Mouse (Mus musculus) kidney, embryonic 16.5 days (tissue): ENCODE measurements at regions not wholly inside any gene's neighbourhood (a gene's known extent, or its start where the extent isn't known, plus 50 kb on each side); places are given as distances from the start of the nearest gene placed in this dataset.

ENCODE experiments used
- ATAC-seq: fragments of 200-750 bp; cut with Nextera tagmentation; 2 replicates; pipeline ENCODE4 v1.8.0; 2017; ENCODE audit warnings: moderate TSS enrichment; ENCODE audit not compliant: low FRiP score, low TSS enrichment
- H3K27ac ChIP-seq: fragments of 300-500 bp; sonication (generic); 2 replicates; pipeline ENCODE4 v1.5.1; 2014; ENCODE audit warnings: low read length
- H3K27me3 ChIP-seq: fragments of 300-500 bp; sonication (generic); 2 replicates; pipeline ENCODE4 v1.6.1; 2014; ENCODE audit warnings: low read length, control low read depth, mixed read lengths; ENCODE audit not compliant: insufficient read depth
- H3K36me3 ChIP-seq: fragments of 300-500 bp; sonication (generic); 2 replicates; pipeline ENCODE4 v1.6.1; 2014; ENCODE audit warnings: low read length, control low read depth, mixed read lengths; ENCODE audit not compliant: insufficient read depth
- H3K4me1 ChIP-seq: fragments of 300-500 bp; sonication (generic); 2 replicates; pipeline ENCODE4 v1.6.1; 2014; ENCODE audit warnings: low read length, control low read depth, mixed read lengths; ENCODE audit not compliant: insufficient read depth
- H3K4me2 ChIP-seq: fragments of 300-500 bp; sonication (generic); replicated peaks from 2 replicates; pipeline ENCODE4 v1.6.1; 2014; ENCODE audit warnings: low read depth, low read length
- H3K4me3 ChIP-seq: fragments of 300-500 bp; sonication (generic); 2 replicates; pipeline ENCODE4 v1.5.1; 2014; ENCODE audit warnings: mild to moderate bottlenecking, low read length
- H3K9ac ChIP-seq: fragments of 300-500 bp; sonication (generic); replicated peaks from 2 replicates; pipeline ENCODE4 v1.6.1; 2014; ENCODE audit warnings: low read length
- H3K9me3 ChIP-seq: fragments of 300-500 bp; sonication (generic); 2 replicates; pipeline ENCODE4 v1.6.1; 2016; ENCODE audit warnings: low read length, control low read depth
- WGBS: fragments of 180-500 bp; shearing (Covaris S2); extraction: QIAGEN DNeasy Blood & Tissue Kit; methylation state at CpG from one replicate; pipeline ENCODE4 v1.1.7; 2014; 5-methylcytosine and 5-hydroxymethylcytosine counted together

- no peak overlapping the region for H3K4me3 ChIP-seq
- WGBS, result 64% methylated on average over 1 of the region's 1 CpGs
- H3K9ac ChIP-seq, result no peak overlapping the region
Measured at GRCm38 (mm10) chr19:21154162-21154561, 117.9 kb upstream of the Zfand5 start.

GRCm38 (mm10) chr19:21152027-21152426 lies 120.1 kb upstream of the Zfand5 start:
- Histone ChIP-seq H3K36me3 (no peaks in the 10 kb centered on the region), H3K9me3 (no peaks in the 10 kb centered on the region), H3K4me2 (no peak overlapping the region), H3K27ac (no peak overlapping the region), H3K9ac (no peak overlapping the region), H3K4me1 (no peaks in the 10 kb centered on the region), H3K4me3 (no peak overlapping the region), H3K27me3 (no peaks in the 10 kb centered on the region)
- ATAC-seq, result no peak
- 82% methylated on average over 3 of the region's 3 CpGs for WGBS

More at GRCm38 (mm10) chr19:21154162-21154561, 117.9 kb upstream of the Zfand5 start:
- H3K27me3 ChIP-seq, result no peaks in the 10 kb centered on the region
- H3K36me3 ChIP-seq, result no peaks in the 10 kb centered on the region
- no peaks in the 10 kb centered on the region for H3K4me1 ChIP-seq
- no peaks in the 10 kb centered on the region for H3K9me3 ChIP-seq
- ATAC-seq, result no peak
- no peak overlapping the region for H3K27ac ChIP-seq
- no peak overlapping the region for H3K4me2 ChIP-seq

DNA sequence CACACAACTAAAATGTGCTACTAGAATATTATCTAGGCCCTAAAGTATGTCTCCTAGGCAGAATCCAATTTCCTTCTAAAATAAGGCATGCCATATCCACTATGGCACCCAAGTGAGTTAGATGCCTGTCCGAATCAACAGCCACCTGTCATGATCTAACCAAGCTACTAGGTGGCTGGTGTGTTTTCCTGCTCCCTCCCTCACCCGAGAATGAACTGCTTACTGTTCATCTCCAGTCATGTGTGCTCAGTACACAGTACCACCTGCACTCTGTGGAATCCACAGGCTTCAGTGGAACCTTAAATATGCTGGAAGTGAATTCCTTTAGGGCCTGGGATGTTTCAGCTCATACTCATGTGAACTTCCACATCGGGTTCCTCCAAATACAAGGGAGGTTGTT lies 121.2 kb upstream of the Zfand5 start:
- ATAC-seq, result no peak
- no peak overlapping the region for H3K4me3 ChIP-seq

GRCm38 (mm10) chr19:21150241-21150640 lies 121.8 kb upstream of the Zfand5 start:
- WGBS, result 89% methylated on average over 1 of the region's 1 CpGs
- Histone ChIP-seq H3K27ac (no peak overlapping the region), H3K9ac (no peak overlapping the region), H3K4me2 (no peak overlapping the region), H3K4me3 (no peak overlapping the region), H3K4me1 (no peaks in the 10 kb centered on the region), H3K27me3 (no peaks in the 10 kb centered on the region), H3K36me3 (no peaks in the 10 kb centered on the region), H3K9me3 (no peaks in the 10 kb centered on the region)
- ATAC-seq, result no peak

More for the DNA sequence above, 121.2 kb upstream of the Zfand5 start:
- H3K36me3 ChIP-seq, result no peaks in the 10 kb centered on the region
- WGBS, result 60% methylated on average over 3 of the region's 3 CpGs
- no peaks in the 10 kb centered on the region for H3K9me3 ChIP-seq
- no peaks in the 10 kb centered on the region for H3K4me1 ChIP-seq
- H3K4me2 ChIP-seq, result no peak overlapping the region
- H3K9ac ChIP-seq, result no peak overlapping the region
- H3K27ac ChIP-seq, result no peak overlapping the region
- H3K27me3 ChIP-seq, result no peaks in the 10 kb centered on the region

DNA sequence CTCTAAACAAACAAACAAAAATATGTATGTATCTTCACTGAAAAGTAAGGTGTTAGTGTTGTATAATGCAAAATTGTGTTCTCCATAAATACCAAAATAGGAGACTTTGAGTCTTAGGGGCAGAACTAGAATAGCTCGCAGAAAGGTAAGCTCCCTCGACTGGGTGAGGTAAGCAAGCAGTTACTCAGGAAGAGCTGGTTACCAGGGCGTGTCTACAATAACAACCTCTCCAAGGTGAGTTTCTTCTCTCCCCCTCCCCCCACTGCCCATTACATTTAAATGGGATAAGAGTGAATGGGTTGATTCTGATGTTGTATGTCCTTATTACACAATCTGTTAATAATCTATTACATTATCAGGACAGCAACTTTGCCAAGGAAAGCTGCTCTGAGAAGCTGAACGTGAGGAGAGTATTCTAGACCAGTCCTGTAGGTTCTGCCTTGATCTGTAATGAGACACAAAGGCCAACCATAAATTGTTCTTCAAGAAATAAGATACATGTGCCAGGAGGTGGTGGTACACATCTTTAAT lies 125.2 kb upstream of the Zfand5 start:
- H3K9ac ChIP-seq, result no peak overlapping the region
- ATAC-seq, result no peak
- H3K36me3 ChIP-seq, result no peaks in the 10 kb centered on the region
- H3K27me3 ChIP-seq, result no peaks in the 10 kb centered on the region
- H3K4me2 ChIP-seq, result no peak overlapping the region
- no peak overlapping the region for H3K27ac ChIP-seq
- H3K4me3 ChIP-seq, result no peak overlapping the region
- H3K4me1 ChIP-seq, result peaks cover 18% of the 10 kb centered on the region
- no peaks in the 10 kb centered on the region for H3K9me3 ChIP-seq
- 49% methylated on average over 4 of the region's 4 CpGs for WGBS

- peaks cover 18% of the 10 kb centered on the region for H3K4me1 ChIP-seq
- 12% methylated on average over 13 of the region's 13 CpGs for WGBS
- no peak overlapping the region for H3K4me3 ChIP-seq
- ATAC-seq, result peak; percentile 93
- no peaks in the 10 kb centered on the region for H3K36me3 ChIP-seq
- no peaks in the 10 kb centered on the region for H3K9me3 ChIP-seq
- 0 out of 2 replicates have a peak overlapping the region, but pooled peaks have one; percentile 14 for H3K27ac ChIP-seq
- no peak overlapping the region for H3K9ac ChIP-seq
- H3K27me3 ChIP-seq, result no peaks in the 10 kb centered on the region
- peak overlapping the region; percentile 23 for H3K4me2 ChIP-seq
Measured at GRCm38 (mm10) chr19:21144659-21145283, 127.3 kb upstream of the Zfand5 start.

GRCm38 (mm10) chr19:21143970-21144595 lies 128.0 kb upstream of the Zfand5 start:
- Histone ChIP-seq H3K27ac (no peak overlapping the region), H3K4me3 (no peak overlapping the region), H3K36me3 (no peaks in the 10 kb centered on the region), H3K4me1 (peaks cover 18% of the 10 kb centered on the region), H3K27me3 (no peaks in the 10 kb centered on the region), H3K9me3 (no peaks in the 10 kb centered on the region), H3K4me2 (peak overlapping the region; percentile 23), H3K9ac (no peak overlapping the region)
- no peak for ATAC-seq
- 22% methylated on average over 7 of the region's 7 CpGs for WGBS

- Histone ChIP-seq H3K9ac (no peak overlapping the region), H3K4me1 (peaks cover 18% of the 10 kb centered on the region), H3K9me3 (no peaks in the 10 kb centered on the region), H3K27ac (no peak overlapping the region), H3K4me2 (no peak overlapping the region), H3K4me3 (no peak overlapping the region), H3K27me3 (no peaks in the 10 kb centered on the region), H3K36me3 (no peaks in the 10 kb centered on the region)
- WGBS, result 23% methylated on average over 3 of the region's 3 CpGs
- ATAC-seq, result no peak
Measured at GRCm38 (mm10) chr19:21140456-21140855, 131.6 kb upstream of the Zfand5 start.

DNA sequence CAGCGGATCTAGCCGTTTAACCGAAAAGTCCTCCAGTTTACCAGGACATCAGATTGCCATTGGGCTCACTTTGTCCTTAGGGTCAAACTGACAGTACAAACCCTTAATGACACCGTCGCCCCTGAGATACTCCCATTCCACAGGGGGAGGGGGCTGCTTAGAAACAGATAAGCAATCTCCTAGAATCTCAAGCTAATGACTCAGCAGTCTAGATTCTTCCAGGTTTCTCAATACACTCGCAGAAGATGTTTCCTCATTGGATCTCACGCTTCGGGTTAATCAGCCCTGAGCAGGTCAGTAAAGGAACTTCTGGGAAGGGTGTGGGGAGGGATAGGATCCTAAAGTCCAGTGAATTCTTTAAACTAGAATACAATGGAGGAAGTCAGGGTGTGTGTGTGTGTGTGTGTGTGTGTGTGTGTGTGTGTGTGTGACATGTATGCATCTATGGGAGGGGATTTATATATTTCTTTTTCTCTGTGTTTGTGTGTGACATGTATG lies 133.0 kb upstream of the Zfand5 start:
- Histone ChIP-seq H3K4me2 (no peak overlapping the region), H3K9ac (no peak overlapping the region), H3K9me3 (no peaks in the 10 kb centered on the region), H3K27ac (no peak overlapping the region), H3K4me1 (peaks cover 7% of the 10 kb centered on the region), H3K4me3 (no peak overlapping the region), H3K27me3 (no peaks in the 10 kb centered on the region), H3K36me3 (no peaks in the 10 kb centered on the region)
- 0 out of 2 replicates have a peak, but pooled peaks have one; percentile 4 for ATAC-seq
- WGBS, result 80% methylated on average over 8 of the region's 8 CpGs

- Histone ChIP-seq H3K4me3 (no peak overlapping the region), H3K9ac (no peak overlapping the region), H3K27me3 (no peaks in the 10 kb centered on the region), H3K27ac (no peak overlapping the region), H3K4me2 (no peak overlapping the region), H3K4me1 (no peaks in the 10 kb centered on the region), H3K9me3 (no peaks in the 10 kb centered on the region), H3K36me3 (no peaks in the 10 kb centered on the region)
- ATAC-seq, result no peak
- WGBS, result 68% methylated on average over 1 of the region's 1 CpGs
Measured at GRCm38 (mm10) chr19:21136756-21137155, 135.3 kb upstream of the Zfand5 start.
